Mouse (Mus musculus) neural tube, embryonic 15.5 days (tissue): ENCODE results near the gene Entpd6. TPM values are rescaled to one million over a fixed set of nuclear protein-coding genes. Genes with fewer than 3 reads are reported as not detected.

Experiments
- polyA plus RNA-seq: library from polyadenylated mRNA; unstranded; fragments of >200 nt; fragmentation: Nextera tagmentation; extraction: Ambion mirVana; gene quantifications from 2 replicates; pipeline ENCODE4 v1.2.1, GENCODE M21; 2015

The Entpd6 gene
- polyA plus RNA-seq, 1 experiment from 2014 or later, result 78.2 TPM

Other genes with a start within 250 kb of the Entpd6 start
- 0.15 and 2.9 TPM in 2 replicates for gene Cst7, start 178.6 kb upstream of the Entpd6 start, polyA plus RNA-seq
- gene Apmap, start 140.5 kb upstream of the Entpd6 start, polyA plus RNA-seq, result 45.4 and 46.1 TPM in 2 replicates
- 12.3 and 13.7 TPM in 2 replicates for gene Acss1, start 80.5 kb upstream of the Entpd6 start, polyA plus RNA-seq
- gene Vsx1, start 59.7 kb upstream of the Entpd6 start, polyA plus RNA-seq, result 0.04 and 0.05 TPM in 2 replicates
- gene Pygb, start 37.7 kb downstream of the Entpd6 start, polyA plus RNA-seq, result 153 and 158 TPM in 2 replicates
- gene Abhd12, start 155.7 kb downstream of the Entpd6 start, polyA plus RNA-seq, result 126 and 148 TPM in 2 replicates
- gene Gins1, start 156.4 kb downstream of the Entpd6 start, polyA plus RNA-seq, result 12.8 and 16.1 TPM in 2 replicates